Mouse (Mus musculus) liver, postnatal 0 days (tissue): ENCODE results near the gene Cnep1r1.

ENCODE experiments used
- CTCF ChIP-seq: sonication (generic); IDR thresholded peaks from 2 replicates; pipeline ENCODE4 v1.5.1; 2016; ENCODE audit warnings: antibody characterized with exemption, low read depth
- EP300 ChIP-seq: IDR thresholded peaks from 2 replicates; pipeline ENCODE4 v1.6.1; 2016; ENCODE audit warnings: antibody characterized with exemption, low read depth, mild to moderate bottlenecking

GRCm38 (mm10) chr8:88183121-88183520 is 64.6 kb downstream of the Cnep1r1 start:
- TF ChIP-seq CTCF (no peak), EP300 (no peak)
